Mouse (Mus musculus) layer of hippocampus, adult 8-10 months (tissue): ENCODE results near the gene Hoxa4. TPM values are rescaled to one million over a fixed set of nuclear protein-coding genes. Genes with fewer than 3 reads are reported as not detected.

Experiments used
- DNase-seq, 2 experiments: peaks; one replicate each; pipeline ENCODE4 v3.0.0; 2022; ENCODE audit warnings: low spot score in 2 of 2
- total RNA-seq, 4 experiments: library from RNA; stranded (reverse); gene quantifications; 2 replicates each; pipeline ENCODE4 v1.2.4; 2022

Hoxa4 gene
- total RNA-seq, 4 experiments from 2014 or later, result not detected

DNA sequence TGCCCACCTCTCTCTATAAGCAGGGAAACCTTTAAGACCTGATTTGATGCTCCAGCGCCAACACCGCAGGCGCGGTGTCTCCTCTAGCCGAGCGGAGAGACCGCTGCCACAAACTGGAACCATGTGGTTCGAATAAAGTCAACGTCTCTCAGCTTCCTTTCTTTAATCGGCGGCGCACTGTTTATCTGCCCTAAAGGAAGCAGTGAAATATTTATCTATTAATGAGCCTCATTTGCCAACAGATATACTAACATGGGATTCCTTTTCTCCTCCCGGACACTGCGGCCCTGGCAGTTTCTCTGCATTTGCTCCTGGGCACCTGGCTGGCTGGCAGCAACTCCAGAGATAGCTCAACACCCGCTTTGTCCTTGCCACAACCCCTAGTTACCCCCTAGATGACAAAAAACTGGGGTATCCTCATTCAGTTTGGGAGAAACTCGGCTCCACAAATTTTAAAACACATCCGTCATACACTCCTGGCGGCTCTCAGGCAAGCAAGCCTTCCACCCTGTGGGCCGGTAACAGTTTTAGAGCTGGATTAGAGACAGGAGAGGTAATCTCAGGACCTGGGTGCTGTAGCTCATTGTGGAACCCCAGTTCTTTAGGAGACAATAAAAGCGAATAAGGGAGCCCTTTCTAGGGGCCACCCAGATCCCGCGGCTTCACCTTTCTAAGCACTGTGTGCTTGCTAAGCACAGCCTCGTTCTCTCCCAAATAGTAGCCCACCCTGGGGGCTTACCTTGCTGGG, 26.5 kb upstream of the Hoxa4 start:
- no peak for DNase-seq

DNA sequence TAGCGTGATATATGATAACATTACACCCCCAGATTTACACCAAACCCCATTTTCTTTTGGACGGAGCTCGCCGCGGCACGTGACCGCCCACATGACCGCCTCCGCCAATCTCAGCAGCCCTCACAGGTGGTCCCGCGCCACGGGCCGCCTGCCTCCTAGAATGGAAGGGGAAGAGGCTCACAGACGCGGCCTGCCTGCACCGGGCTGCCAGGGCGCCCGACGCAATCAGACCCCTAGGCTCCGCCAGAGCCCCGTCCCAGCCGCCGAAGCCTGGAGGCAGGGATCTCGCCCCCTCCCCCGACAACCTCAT, 25.9 kb upstream of the Hoxa4 start:
- DNase-seq, result no peak

DNA sequence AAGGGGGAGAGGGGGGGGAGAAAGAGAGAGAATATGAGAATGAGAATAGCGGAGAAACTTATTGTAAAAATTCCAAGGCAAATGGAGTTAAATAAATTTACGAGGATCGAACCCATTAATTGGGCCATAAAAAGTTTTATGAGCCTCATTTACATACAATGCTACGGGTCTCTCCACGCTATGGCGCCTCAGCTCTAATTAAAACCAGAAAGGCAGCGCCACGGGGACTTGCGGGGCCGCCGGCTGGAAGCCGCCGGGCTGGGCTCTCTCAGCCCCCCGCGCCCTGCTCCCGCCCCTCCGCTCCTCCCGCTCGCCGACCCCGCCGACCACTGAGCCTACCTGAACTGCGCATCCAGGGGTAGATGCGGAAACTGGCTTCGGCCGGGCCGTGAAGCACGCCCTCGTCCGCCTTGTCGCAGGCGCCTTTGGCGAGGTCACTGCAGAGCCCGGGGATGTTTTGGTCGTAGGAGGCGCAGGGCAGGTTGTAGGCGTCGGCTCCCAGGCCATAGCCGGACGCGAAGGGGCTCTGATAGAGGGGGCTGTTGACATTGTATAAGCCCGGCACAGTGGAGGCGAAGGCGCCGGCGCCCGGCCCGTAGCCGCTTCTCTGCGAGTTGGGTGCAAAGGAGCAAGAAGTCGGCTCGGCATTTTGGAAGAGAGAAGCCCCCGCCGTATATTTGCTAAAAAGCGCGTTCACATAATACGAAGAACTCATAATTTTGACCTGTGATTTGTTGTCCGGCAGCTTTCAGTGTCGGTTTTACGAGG, 25.3 kb upstream of the Hoxa4 start:
- DNase-seq, result no peak

DNA sequence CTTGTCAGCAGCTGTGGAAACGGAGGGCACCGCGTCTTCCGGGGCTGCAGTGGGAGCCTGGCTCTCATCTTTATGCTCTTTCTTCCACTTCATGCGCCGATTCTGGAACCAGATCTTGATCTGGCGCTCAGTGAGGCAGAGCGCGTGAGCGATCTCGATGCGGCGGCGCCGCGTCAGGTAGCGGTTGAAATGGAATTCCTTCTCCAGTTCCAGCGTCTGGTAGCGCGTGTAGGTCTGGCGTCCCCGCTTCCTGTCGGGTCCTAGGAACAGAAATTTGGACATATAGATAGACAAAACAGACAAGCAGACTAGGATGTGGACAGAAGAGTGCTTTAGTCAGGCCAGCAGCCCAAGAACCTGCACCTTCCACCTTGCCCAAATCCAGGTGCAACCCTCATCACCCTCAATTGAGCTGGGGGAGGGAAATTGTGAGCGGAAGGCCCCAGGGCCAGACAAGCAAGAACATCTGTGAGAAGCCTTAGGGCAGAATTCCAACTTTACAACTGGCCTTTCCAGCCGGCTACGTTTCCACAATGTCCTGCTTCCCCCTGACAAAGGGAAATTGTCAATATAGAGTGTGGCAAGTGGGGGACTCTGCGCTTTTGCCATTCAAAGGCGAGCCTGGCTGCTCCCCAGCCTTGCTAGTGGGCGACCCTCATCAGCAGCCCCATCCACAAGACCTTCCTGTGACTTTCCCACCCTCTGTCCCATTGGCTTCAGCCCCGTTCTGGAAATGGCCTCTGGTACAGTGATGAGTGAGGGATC, 24.4 kb upstream of the Hoxa4 start:
- no peak for DNase-seq

DNA sequence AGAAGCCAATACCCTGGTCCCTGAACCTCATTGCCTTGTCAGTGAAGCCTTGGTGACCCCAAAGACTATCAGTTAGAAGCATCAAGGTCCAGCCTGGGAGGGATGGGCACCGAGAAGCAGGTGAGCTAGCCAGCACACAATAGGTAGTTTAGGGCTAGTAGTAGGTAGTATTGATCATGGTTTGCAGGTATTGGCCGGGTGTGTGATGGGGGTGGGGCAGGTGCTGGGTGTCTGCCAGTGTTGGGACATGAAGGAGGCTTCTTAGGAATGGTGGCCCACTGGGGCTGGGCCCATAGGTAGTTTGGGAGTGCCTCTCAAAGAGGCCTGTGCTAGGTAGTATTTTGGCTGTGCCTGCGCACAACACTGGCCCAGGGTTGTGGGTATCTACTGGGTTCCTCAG, 23.5 kb upstream of the Hoxa4 start:
- no peak for DNase-seq

DNA sequence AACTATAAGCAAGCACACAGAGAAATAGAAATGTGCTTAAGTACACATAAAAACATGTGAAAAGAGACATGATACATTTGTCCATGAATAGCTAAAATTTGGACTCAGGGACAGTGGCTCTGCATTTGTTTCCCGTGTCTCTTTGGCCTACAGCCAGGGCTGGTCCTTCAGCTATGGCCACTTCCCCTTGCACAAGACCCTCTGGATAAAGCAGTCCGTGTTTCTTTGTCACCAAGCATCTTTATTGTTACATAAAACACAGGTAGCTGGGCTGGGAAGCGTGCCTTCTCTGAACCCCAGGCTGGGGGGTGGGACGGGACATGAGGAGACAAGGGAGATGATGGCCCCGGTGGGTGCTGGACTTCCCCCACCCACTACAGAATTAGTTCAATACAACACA, 22.7 kb upstream of the Hoxa4 start:
- no peak for DNase-seq

DNA sequence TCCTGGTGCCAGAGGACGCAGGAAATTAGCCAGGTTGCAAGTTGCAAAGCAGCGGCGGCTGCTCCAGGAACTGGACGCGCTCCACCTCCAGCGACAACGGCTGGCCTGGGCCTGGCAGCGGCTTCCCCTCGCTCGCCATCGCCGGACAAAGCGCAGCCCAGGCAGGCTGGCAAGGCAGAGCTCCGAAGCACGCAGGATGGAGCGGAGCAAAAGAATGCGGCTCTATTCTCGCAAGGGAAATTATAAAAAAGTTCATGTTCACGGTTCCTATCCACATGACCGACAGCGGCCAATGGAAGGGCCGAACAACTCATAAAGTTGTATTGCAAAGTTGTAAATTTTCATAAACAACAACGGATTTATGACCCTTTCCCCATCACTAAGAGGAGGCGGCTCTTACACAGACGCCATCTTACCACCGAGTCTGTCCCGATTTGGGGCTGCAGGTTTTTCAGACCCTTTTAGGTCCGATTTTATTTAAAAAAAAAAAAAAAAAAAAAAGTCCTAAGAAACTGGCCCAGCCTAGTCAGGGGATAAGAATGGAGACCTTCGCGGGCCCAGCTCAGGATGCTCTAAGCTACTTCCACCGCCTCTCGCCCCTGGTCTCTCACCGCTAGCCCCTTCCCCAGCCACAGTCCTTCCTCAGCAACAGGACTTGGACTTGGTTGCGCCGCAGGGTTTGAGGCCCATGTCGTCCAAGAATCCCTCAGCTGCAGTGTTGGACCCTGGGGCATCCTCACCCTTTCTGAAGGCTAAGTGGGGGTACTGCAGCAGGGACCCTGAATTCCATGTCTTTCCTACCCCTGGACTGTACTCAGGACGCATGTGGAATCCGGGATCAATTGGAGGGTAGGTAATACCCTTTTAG, 21.8 kb upstream of the Hoxa4 start, which contains the start of the genes Hoxa3 and Gm28308:
Gene Hoxa3, minus strand, starts transcription at position 218 of the 868 bp plus-strand sequence.
Gene Gm28308, minus strand, starts transcription at position 221 of the 868 bp plus-strand sequence.
- DNase-seq, result no peak

DNA sequence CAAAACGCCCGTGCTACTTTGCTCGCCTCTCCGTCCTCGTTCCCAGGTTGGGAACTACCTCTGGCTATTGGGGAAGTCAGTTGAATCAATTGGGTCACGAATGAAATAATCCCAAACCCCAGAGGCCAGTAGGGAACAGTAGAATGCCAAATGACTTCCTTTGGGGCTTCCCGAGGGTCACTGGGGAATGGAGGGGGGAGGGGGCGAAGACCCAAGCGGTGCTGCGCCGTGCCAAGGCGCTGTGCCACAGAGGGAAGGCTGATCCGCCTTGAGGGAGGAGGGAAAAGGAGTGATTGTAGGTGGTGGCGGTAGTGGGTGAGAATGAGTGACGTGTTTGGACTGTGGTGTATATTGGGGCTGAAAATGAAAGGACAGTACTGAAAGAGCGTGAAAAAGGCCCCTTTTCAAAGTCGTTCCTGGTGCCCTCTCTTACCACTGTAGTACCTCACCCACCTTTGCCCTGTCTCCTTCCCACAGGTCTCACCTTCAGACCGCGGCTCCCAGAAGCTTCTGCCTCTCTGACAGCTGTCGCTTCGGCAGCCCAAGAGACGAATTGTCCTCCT, 21.1 kb upstream of the Hoxa4 start:
- no peak for DNase-seq

DNA sequence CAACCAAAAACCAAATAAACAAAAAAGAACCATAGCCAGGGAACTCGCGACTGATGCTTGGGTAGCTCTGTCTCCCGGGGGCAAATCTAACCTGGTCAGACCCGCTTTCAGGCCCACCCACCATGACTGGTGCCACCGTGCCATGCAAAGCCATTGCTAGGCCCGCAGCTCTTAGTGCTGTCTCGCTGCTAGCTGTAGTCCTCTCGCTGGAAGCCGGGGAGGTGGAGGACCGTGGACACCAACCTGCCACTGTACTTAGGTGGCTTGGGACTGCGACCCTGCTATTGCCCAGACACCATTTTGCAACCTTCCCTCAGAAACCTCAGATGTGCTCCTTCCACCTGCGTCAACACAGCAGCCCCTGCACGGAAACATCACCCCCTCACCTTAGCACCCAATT, 20.4 kb upstream of the Hoxa4 start:
- DNase-seq, result no peak

DNA sequence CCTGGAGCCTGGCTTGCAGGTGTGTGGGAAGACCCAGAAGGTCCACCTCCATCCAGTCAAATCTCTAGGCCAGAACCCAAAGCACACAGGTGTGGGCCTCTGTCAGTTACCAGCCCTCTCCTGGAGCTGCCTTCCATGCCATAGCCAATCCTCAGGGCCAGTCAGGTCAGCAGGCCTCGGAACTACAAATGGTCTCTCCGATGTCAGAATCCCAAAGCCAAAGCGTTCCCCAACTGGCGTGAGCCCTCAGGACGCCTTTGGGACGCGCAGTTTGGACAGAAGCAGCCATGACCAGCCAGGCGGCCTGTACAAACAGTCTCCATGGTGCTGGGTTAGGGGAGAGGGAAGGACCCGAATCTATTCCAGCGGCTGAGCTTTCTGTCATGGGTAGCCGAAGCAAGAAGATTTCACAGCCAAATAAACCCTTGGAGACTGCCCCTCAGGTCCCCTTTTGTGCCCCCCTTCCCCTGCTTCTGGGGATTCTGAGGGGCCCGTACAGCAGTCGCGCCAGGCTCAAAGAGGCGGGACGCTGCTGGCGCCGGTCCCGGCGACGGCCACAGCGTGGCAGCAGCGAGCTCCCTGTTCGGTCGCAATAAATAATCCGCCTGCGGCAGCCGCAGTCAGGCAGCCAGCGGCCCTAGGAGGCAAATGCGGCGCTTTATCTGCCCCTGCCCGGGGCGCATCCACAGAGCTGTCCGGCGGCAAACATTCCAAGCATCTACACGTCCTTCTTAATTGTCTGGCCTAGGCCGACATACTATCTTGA, 19.8 kb upstream of the Hoxa4 start:
- peak in 1 of 2 experiments; percentile 35 for DNase-seq

DNA sequence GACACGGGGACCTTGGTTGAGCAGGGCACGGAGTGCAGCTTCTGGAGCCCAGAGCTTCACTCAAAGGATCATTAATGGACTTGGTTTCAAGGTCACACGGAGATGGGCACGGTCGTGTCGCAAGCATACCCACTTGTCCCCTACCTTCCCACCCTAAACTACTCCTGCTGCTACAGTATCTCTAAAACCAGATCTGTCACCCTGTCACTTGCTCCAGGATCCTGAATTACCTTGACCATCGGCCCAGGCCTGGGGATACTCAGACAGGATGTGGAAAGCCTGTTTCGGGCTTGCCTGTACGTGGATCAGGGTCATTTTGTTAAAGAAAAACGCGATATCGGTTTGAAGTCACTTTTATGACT, 18.1 kb upstream of the Hoxa4 start:
- DNase-seq, result no peak

DNA sequence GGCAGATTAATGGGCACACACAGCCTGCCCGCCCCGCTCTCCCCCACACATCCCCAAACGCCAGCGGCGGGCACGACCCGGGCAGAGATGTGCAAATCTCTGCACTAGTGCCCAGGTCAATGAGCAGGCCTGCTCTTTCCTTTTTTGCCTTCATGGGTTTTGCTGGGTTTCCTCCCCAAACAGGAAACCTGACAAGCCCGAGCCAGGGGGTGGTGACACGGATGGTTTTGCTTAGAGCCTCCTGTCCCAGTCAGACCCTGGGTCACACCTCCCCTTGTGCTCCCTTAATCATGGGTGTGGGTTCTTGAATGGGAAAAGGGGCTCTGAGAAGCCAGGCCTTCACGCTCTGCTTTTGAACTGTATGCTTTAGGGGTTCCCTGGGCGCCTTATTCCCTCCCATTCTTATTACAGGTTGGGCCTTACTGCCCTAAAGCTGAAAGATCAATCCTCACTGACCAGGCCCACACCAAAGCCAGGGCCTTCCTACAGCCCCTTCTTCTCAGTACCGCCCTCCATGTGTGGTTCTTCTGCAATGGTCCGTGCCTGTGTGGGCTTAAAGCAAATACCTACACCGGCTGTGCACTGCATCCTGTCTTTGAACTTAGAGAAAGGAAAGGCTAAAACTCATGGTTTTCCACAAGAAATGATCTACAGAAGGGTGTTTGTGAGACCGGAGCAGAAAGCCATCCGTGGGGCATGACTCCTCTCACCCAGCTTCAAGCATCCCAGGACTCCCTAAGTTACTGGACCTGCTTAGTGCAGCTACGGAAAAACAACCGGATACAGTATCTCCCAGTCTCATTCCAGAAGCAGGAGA, 17.5 kb upstream of the Hoxa4 start:
- no peak for DNase-seq

DNA sequence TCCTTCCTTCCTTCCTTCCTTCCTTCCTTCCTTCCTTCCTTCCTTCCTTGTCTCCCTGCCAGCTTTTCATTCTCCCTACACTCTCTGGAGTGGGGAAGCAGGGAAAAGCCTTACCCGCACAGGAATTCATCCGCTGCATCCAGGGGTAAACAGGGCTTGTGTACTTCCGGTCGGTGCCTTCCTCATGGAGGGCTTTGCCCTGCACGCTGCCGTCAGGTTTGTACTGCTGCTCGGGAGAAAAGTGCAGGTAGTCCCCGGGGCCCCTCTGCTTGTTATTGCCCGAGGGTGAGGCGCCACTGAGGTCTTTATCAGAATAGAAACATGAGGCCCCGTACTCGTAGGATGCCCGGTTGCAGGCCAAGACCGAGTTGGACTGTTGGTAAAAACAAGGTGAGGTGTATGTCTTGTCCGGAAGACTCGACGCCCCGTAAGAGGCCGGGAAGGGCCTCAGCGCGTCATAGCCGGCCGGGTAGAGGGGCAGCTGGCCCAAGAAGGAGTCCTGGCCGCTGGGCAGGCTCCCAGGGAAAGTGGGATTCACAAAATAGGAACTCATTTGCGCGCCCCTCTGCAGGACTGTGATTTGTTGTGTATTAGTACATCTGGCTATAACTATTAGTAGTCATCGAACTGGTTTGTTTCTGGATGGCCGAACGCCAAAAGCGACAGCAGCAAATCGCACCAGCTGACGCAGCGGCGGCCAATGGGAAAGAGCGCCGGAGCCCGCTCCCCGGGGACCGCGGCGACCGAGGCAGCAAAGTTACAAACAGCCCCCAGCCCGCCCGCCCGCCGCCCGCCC, 16.7 kb upstream of the Hoxa4 start, which contains the start of gene Hoxa6:
Gene Hoxa6, minus strand, starts transcription at position 651 of the 796 bp plus-strand sequence.
- no peak for DNase-seq

DNA sequence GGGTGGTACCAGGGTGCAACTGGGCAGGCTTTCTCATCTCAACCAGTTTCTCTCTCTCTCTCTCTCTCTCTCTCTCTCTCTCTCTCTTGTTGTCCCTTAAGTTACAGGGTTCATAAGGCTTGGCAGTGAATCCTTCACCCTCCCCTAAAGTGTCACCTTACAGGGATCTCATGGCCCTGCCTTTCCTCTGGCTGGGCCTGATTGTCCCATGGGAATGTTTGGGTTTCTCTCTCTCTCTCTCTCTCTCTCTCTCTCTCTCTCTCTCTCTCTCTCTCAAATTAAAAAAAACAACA, 16.1 kb upstream of the Hoxa4 start:
- no peak for DNase-seq

DNA sequence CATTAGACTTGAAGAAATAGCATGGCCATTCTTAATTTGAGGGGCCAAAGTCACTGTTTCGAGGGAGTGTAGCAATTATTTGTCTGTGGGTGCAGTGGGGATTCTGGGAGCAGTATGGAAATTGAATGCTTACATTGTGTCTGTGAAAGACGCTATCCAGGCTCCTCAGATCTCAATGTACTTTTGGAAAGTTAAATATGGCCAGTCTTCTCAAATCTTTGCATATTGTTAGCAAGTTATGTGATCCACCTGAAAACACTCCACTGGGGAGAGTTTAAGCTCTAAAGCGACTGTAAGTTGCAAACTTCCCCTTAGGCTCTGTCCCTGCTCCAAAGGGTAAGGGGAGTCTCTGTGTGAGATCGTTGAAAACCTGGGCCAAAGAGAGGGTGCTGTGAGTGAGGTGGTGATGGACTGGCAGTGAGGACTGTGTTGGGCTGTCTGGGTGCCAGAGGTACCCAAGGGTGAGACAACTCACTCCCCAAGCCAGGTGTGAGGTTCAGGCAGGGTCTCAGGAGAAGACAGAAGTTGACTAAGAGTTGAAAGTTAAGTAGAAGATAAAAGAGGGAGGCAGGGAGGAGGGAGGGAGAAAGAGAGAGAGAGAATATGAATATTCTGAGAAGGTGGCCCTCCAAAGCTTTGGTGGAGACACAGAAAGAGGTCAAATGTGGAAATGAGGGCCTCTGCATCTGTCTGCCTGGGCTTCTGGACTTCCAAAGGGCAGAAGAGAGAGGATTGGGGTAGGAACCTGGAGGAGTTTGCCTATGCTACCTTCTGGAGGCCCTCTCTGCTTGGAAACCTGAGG, 15.5 kb upstream of the Hoxa4 start:
- no peak for DNase-seq

DNA sequence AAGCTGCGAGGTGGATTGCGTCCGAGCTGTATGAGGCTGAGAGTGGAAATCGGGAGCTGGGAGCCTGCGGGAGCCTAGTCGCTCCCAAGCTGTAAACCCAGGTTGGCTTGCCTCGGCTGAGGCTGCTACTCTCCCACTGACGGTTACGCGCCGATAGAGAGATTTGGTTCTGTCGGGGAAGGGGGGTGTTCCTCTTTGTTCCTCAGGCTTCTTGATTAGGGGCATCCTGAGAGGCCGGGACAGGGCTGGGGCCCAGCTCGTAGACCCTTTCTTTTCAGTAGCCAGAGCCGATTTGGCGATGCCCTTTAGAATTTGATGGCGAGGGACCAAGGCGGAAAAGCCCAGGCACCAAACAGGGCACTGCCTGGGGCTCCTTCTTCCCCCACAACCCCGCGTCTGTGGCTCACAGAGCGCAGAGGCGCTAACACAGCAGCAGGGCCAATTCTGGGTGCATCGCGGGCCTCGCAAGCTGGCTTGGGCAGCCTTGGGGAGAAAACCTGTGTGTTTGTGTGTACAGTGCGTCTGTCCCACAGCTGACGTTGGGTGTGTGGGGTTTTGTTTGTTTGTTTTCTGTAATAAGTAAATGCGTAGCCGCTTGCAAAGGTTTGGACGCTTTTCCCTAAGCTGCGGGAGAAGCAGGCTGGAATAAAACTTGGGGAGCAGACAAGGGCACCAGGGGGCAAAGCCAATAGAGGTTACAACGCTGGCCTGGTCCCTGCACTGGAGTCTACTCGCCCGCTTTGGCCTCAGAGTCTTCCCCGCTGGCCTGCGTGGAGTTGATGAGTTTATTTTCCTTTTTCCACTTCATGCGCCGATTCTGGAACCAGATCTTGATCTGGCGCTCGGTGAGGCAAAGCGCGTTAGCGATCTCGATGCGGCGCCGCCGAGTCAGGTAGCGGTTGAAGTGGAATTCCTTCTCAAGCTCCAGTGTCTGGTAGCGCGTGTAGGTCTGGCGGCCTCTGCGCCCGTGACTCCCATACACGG, 14.4 kb upstream of the Hoxa4 start:
- DNase-seq, result no peak

DNA sequence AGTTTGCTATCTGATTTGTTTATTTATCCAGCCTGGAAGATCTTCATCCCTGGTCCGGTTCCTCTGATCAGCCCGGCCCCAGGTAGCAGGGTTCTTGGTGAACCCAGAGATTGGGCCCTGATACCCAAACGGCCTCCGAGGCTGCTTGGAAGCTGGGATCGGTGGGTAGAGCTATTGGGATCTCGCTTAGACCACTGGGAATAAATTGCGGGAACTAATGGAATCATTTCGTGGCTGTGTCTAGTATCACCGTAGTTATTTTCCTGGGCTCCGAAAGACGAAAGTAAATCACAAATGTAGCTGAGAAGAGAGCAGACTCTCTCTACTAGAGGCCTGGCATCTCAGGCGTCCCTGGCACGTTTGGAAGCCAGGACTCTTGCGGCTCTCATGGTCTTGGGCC, 13.7 kb upstream of the Hoxa4 start:
- no peak for DNase-seq
